Mouse (Mus musculus): ENCODE data around the gene Eva1c. TPM values are rescaled to one million over a fixed set of nuclear protein-coding genes. Genes with fewer than 3 reads are reported as not detected.
A peak's percentile ranks its signal among the peaks of the same experiment; 100 is the strongest.

Gene Eva1c
- total and polyA plus RNA-seq, 2 experiments from 2014 or later = 1.7 to 11.4 TPM

DNA sequence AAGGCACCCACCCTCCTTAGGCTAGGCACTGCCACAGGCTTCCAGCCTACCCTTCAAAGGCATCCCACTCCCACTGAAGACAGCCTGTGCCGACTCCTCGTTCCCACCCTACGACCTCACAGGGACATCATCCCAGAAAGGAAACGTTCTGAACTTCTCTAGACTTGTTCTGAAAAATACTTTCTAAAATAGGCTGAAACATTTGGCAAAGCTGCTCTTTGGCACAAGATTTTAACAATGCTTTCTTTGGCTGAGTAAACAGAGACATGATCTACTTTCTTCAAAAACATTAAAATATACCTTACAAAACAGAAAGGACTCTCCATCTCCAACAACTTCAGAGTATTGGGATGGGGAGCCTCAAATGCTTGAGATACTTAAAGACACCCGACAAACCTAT lies 25.3 kb upstream of the Eva1c start:
- Histone ChIP-seq H3K27me3 (ENCODE audit: control insufficient read depth, insufficient read depth, low read length) (no peaks in the 10 kb centered on the region), H3K4me1 (ENCODE audit: control insufficient read depth, insufficient read depth) (peaks cover 30% of the 10 kb centered on the region), H3K4me2 (ENCODE audit: low read depth, low read length) (no peak overlapping the region), H3K9me3 (replicated peaks; ENCODE audit: control insufficient read depth, low read length) (no peaks in the 10 kb centered on the region), H3K9ac (replicated peaks; ENCODE audit: low read depth, low read length) (no peak overlapping the region), H3K27ac (ENCODE audit: low read depth) (peak overlapping the region; percentile 80), H3K36me3 (replicated peaks; ENCODE audit: control insufficient read depth, insufficient read depth, low read length) (peaks cover 49% of the 10 kb centered on the region), H3K4me3 (ENCODE audit: low read depth, low read length) (no peak overlapping the region)
- DNase-seq (ENCODE audit: low spot score) = no peak
- WGBS = 79% methylated on average over 5 of the region's 5 CpGs
- ATAC-seq (ENCODE audit: insufficient read depth, low read depth) = no peak
- no peak for TF ChIP-seq CTCF (IDR thresholded peaks at IDR 0.05; ENCODE audit: low read depth)
- no peak for TF ChIP-seq EP300 (IDR thresholded peaks at IDR 0.05; ENCODE audit: low read depth)

DNA sequence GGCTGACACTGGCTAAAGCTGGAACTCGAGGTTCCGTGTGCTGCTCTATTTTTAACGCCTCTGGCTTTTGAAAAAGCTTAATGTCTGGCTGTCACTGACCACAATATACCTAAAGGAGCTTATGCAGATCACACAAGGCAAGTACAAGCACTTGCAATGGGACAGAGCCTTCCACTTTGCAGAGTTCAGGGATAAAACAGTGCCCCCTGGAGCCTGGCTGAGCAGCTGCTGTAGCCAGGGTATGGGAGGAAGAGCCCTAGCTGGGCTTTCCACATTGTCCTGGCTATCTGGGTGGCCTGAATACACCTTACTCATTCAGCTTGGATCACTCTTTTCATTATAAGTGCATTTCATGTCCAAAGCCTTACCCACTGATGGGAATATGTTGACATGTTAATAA lies 24.6 kb upstream of the Eva1c start:
- Histone ChIP-seq H3K4me3 (ENCODE audit: low read depth, low read length) (no peak overlapping the region), H3K36me3 (replicated peaks; ENCODE audit: control insufficient read depth, insufficient read depth, low read length) (peaks cover 44% of the 10 kb centered on the region), H3K9ac (replicated peaks; ENCODE audit: low read depth, low read length) (no peak overlapping the region), H3K9me3 (replicated peaks; ENCODE audit: control insufficient read depth, low read length) (no peaks in the 10 kb centered on the region), H3K27ac (ENCODE audit: low read depth) (peak overlapping the region; percentile 32; the same call in 1 of the 2 replicates), H3K27me3 (ENCODE audit: control insufficient read depth, insufficient read depth, low read length) (no peaks in the 10 kb centered on the region), H3K4me2 (ENCODE audit: low read depth, low read length) (no peak overlapping the region), H3K4me1 (ENCODE audit: control insufficient read depth, insufficient read depth) (peaks cover 30% of the 10 kb centered on the region)
- WGBS = 40% methylated on average over 3 of the region's 3 CpGs
- peak; percentile 59 for DNase-seq (ENCODE audit: low spot score)
- TF ChIP-seq EP300 (IDR thresholded peaks at IDR 0.05; ENCODE audit: low read depth) (no peak), CTCF (IDR thresholded peaks at IDR 0.05; ENCODE audit: low read depth) (peak; percentile 61)
- ATAC-seq (ENCODE audit: insufficient read depth, low read depth) = peak; percentile 66

DNA sequence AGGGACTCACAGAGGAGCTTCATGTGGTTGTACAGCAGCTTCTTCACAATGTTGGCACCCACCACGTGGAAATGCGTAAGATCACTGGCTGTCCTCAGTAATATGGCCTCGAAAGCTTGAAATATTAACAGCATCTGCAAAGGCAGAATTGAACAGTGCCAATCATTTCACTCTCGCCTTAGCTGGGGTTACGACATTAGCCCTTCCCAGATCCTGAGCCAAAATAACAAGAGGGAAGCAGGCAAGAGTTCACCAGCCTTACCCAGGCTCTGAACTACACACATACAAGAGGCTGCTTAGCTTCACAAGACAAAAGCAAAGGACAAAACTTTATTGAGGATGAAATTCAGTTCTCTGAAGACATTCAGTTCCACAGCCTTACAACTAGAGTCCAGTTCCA lies 22.1 kb upstream of the Eva1c start:
- H3K9ac ChIP-seq (replicated peaks; ENCODE audit: low read depth, low read length) = no peak overlapping the region
- H3K4me1 ChIP-seq (ENCODE audit: control insufficient read depth, insufficient read depth) = peaks cover 23% of the 10 kb centered on the region
- TF ChIP-seq EP300 (IDR thresholded peaks at IDR 0.05; ENCODE audit: low read depth) (no peak), CTCF (IDR thresholded peaks at IDR 0.05; ENCODE audit: low read depth) (no peak)
- peaks cover 34% of the 10 kb centered on the region for H3K36me3 ChIP-seq (replicated peaks; ENCODE audit: control insufficient read depth, insufficient read depth, low read length)
- 90% methylated on average over 5 of the region's 5 CpGs for WGBS
- H3K4me2 ChIP-seq (ENCODE audit: low read depth, low read length) = no peak overlapping the region
- DNase-seq (ENCODE audit: low spot score) (no peak), ATAC-seq (ENCODE audit: insufficient read depth, low read depth) (no peak)
- H3K4me3 ChIP-seq (ENCODE audit: low read depth, low read length) = no peak overlapping the region
- H3K9me3 ChIP-seq (replicated peaks; ENCODE audit: control insufficient read depth, low read length) = no peaks in the 10 kb centered on the region
- H3K27ac ChIP-seq (ENCODE audit: low read depth) = no peak overlapping the region
- no peaks in the 10 kb centered on the region for H3K27me3 ChIP-seq (ENCODE audit: control insufficient read depth, insufficient read depth, low read length)

- under 1% methylated on average over 47 of the region's 47 CpGs for WGBS
- ATAC-seq (ENCODE audit: insufficient read depth, low read depth) = peak; percentile 98
Observed at GRCm38 (mm10) chr16:90809975-90810715, 16.4 kb upstream of the Eva1c start, which contains the start of gene Urb1. Urb1 (minus strand) TSS chr16:90810413.

GRCm38 (mm10) chr16:90810716-90811256 lies 15.7 kb upstream of the Eva1c start:
- H3K27ac ChIP-seq (ENCODE audit: low read depth) = peak overlapping the region; percentile 91
- no peak for TF ChIP-seq EP300 (IDR thresholded peaks at IDR 0.05; ENCODE audit: low read depth)
- no peak for TF ChIP-seq CTCF (IDR thresholded peaks at IDR 0.05; ENCODE audit: low read depth)
- H3K4me1 ChIP-seq (ENCODE audit: control insufficient read depth, insufficient read depth) = peaks cover 13% of the 10 kb centered on the region; the same call in 1 of the 2 replicates
- DNase-seq (ENCODE audit: low spot score) (no peak), ATAC-seq (ENCODE audit: insufficient read depth, low read depth) (no peak)
- peak overlapping the region; percentile 79 for H3K4me3 ChIP-seq (ENCODE audit: low read depth, low read length)
- no peaks in the 10 kb centered on the region for H3K9me3 ChIP-seq (replicated peaks; ENCODE audit: control insufficient read depth, low read length)
- H3K9ac ChIP-seq (replicated peaks; ENCODE audit: low read depth, low read length) = no peak overlapping the region
- H3K27me3 ChIP-seq (ENCODE audit: control insufficient read depth, insufficient read depth, low read length) = no peaks in the 10 kb centered on the region
- no peaks in the 10 kb centered on the region for H3K36me3 ChIP-seq (replicated peaks; ENCODE audit: control insufficient read depth, insufficient read depth, low read length)
- H3K4me2 ChIP-seq (ENCODE audit: low read depth, low read length) = peak overlapping the region; percentile 89
- WGBS = 39% methylated on average over 11 of the region's 11 CpGs

More at GRCm38 (mm10) chr16:90809975-90810715, 16.4 kb upstream of the Eva1c start, which contains the start of gene Urb1:
- Histone ChIP-seq H3K9me3 (replicated peaks; ENCODE audit: control insufficient read depth, low read length) (no peaks in the 10 kb centered on the region), H3K4me3 (ENCODE audit: low read depth, low read length) (peak within 1 kb of the TSS; percentile 79), H3K36me3 (replicated peaks; ENCODE audit: control insufficient read depth, insufficient read depth, low read length) (peaks cover 5% of the 10 kb centered on the region), H3K27ac (ENCODE audit: low read depth) (peak within 1 kb of the TSS; percentile 91), H3K4me2 (ENCODE audit: low read depth, low read length) (peak within 1 kb of the TSS; percentile 89), H3K9ac (replicated peaks; ENCODE audit: low read depth, low read length) (peak within 1 kb of the TSS; percentile 50; the same call in 1 of the 2 replicates), H3K4me1 (ENCODE audit: control insufficient read depth, insufficient read depth) (peaks cover 13% of the 10 kb centered on the region; the same call in 1 of the 2 replicates), H3K27me3 (ENCODE audit: control insufficient read depth, insufficient read depth, low read length) (no peaks in the 10 kb centered on the region)
- TF ChIP-seq CTCF (IDR thresholded peaks at IDR 0.05; ENCODE audit: low read depth) (no peak), EP300 (IDR thresholded peaks at IDR 0.05; ENCODE audit: low read depth) (no peak)
- peak; percentile 98 for DNase-seq (ENCODE audit: low spot score)
